In genomic region chr17:35822564-35822963, GRCm38 (mm10) we compare ENCODE assay signal across 8 mouse cellular contexts. TPM values are rescaled to one million over a fixed set of nuclear protein-coding genes. Genes with fewer than 3 reads are reported as not detected.
DNase-seq lines count a peak whose midpoint lies in the region; ATAC-seq and TF ChIP-seq lines count a peak whose summit lies in the region.

No protein-coding gene starts in this region.

- peak overlapping the region; percentile 73 for H3K4me3 ChIP-seq in gastrocnemius, adult 2 months
- H3K4me3 ChIP-seq in spleen, adult 2 months (ENCODE audit: extremely low read depth, insufficient read depth, insufficient read length): peak overlapping the region; percentile 77
- peak overlapping the region; percentile 64 for H3K4me3 ChIP-seq in limb, embryonic 12.5 days (replicated peaks)
- H3K4me3 ChIP-seq in stomach, embryonic 14.5 days (ENCODE audit: low read depth, low read length): peak overlapping the region; percentile 62

- under 1% methylated on average over 11 of the region's 11 CpGs for WGBS in spleen, adult 2 months
- WGBS in limb, embryonic 12.5 days: 3% methylated on average over 11 of the region's 11 CpGs
- 3% methylated on average over 11 of the region's 11 CpGs for WGBS in stomach, embryonic 14.5 days

- no peak for TF ChIP-seq POLR2A in spleen, adult 2 months (IDR thresholded peaks at IDR 0.05; ENCODE audit: low read depth, low read length)

- no peaks in the 10 kb centered on the region for H3K9me3 ChIP-seq in limb, embryonic 12.5 days
- H3K9me3 ChIP-seq in stomach, embryonic 14.5 days (ENCODE audit: control insufficient read depth, low read depth, low read length): no peaks in the 10 kb centered on the region

- peak overlapping the region; percentile 64; the same call in 1 of the 2 replicates for H3K9ac ChIP-seq in limb, embryonic 12.5 days (replicated peaks)
- 0 out of 2 replicates have a peak overlapping the region, but pooled peaks have one; percentile 53 for H3K9ac ChIP-seq in stomach, embryonic 14.5 days (replicated peaks; ENCODE audit: low read depth, low read length)

- no peak for DNase-seq in gastrocnemius, adult 2 months
- no peak for DNase-seq in gastrocnemius, postnatal 25 days
- no peak for DNase-seq in spleen, adult 2 months (ENCODE audit: low read depth in 1 of 2, low spot score in 2 of 2)
- no peak for DNase-seq in spleen, adult 12 weeks (ENCODE audit: low spot score)
- no peak for DNase-seq in layer of hippocampus, adult 8-10 months (ENCODE audit: low spot score in 2 of 2)
- no peak for DNase-seq in adrenal gland, postnatal 4 days (ENCODE audit: low spot score in 2 of 2)

- TF ChIP-seq CTCF in gastrocnemius, adult 2 months (IDR thresholded peaks at IDR 0.05): no peak
- TF ChIP-seq CTCF in spleen, adult 2 months (IDR thresholded peaks at IDR 0.05; ENCODE audit: extremely low read depth, insufficient read depth, insufficient read length, insufficient replicate concordance): no peak

- peak; percentile 0; the same call in 1 of the 2 replicates for ATAC-seq in limb, embryonic 12.5 days (ENCODE audit: insufficient number of reproducible peaks, insufficient read depth, low FRiP score, low TSS enrichment, low read depth)
- peak; percentile 0; the same call in 1 of the 2 replicates for ATAC-seq in stomach, embryonic 14.5 days (ENCODE audit: insufficient number of reproducible peaks, insufficient read depth, low FRiP score, low read depth)

- H3K4me1 ChIP-seq in spleen, adult 2 months (ENCODE audit: control insufficient read depth, insufficient read depth, insufficient read length): peaks cover 14% of the 10 kb centered on the region; the same call in 1 of the 2 replicates
- H3K4me1 ChIP-seq in limb, embryonic 12.5 days (replicated peaks): peaks cover 24% of the 10 kb centered on the region
- peaks cover 19% of the 10 kb centered on the region; the same call in 1 of the 2 replicates for H3K4me1 ChIP-seq in stomach, embryonic 14.5 days (ENCODE audit: control insufficient read depth, insufficient read depth, low read length)

- H3K27ac ChIP-seq in gastrocnemius, adult 2 months: peak overlapping the region; percentile 95
- peak overlapping the region; percentile 58 for H3K27ac ChIP-seq in spleen, adult 2 months (ENCODE audit: insufficient read depth, low read length)
- peak overlapping the region; percentile 89 for H3K27ac ChIP-seq in limb, embryonic 12.5 days
- peak overlapping the region; percentile 81; the same call in 1 of the 2 replicates for H3K27ac ChIP-seq in stomach, embryonic 14.5 days (ENCODE audit: low read length)

- peak overlapping the region; percentile 95 for H3K4me2 ChIP-seq in limb, embryonic 12.5 days
- H3K4me2 ChIP-seq in stomach, embryonic 14.5 days (replicated peaks; ENCODE audit: low read depth, low read length): peak overlapping the region; percentile 91

- 0 out of 2 replicates have a peak, but pooled peaks cover 1% of the 10 kb centered on the region for H3K36me3 ChIP-seq in spleen, adult 2 months (ENCODE audit: control insufficient read depth, insufficient read depth, low read length)
- H3K36me3 ChIP-seq in limb, embryonic 12.5 days: peaks cover 29% of the 10 kb centered on the region
- H3K36me3 ChIP-seq in stomach, embryonic 14.5 days (ENCODE audit: control insufficient read depth, insufficient read depth, low read length): peaks cover 12% of the 10 kb centered on the region; the same call in 1 of the 2 replicates

- H3K27me3 ChIP-seq in spleen, adult 2 months (ENCODE audit: control insufficient read depth, insufficient read depth, low read length): 0 out of 2 replicates have a peak, but pooled peaks cover 2% of the 10 kb centered on the region
- H3K27me3 ChIP-seq in limb, embryonic 12.5 days: peaks cover 4% of the 10 kb centered on the region; the same call in 1 of the 2 replicates
- no peaks in the 10 kb centered on the region for H3K27me3 ChIP-seq in stomach, embryonic 14.5 days (ENCODE audit: control insufficient read depth, insufficient read depth, low read length)

- intact Hi-C loops in gastrocnemius, adult 2 months (cut with DNase I): loop anchor here (2.0 to 10.0 kb wide), 2 partner anchors 84 to 162 kb away; partner anchors contain the start of gene Prr3

RNA-seq across cellular contexts. Expression of gene Flot1, which starts 0.5 kb away (rescaled TPM):
- total RNA-seq in gastrocnemius, adult 2 months (2021): 10 to 100 TPM; 45.4 to 50.9 TPM
- 10 to 100 TPM; 41.0 to 46.3 TPM for total RNA-seq in gastrocnemius, postnatal 25 days (2021)
- polyA plus RNA-seq in spleen, adult 2 months (2012; rRNA removed): 29.9 and 35.8 TPM in 2 replicates
- 45.8 and 45.9 TPM in 2 replicates for polyA plus RNA-seq in limb, embryonic 12.5 days (2016; fragmentation: Nextera tagmentation; extraction: Ambion mirVana)
- 42.8 and 44.2 TPM in 2 replicates for polyA plus RNA-seq in stomach, embryonic 14.5 days (2014; fragmentation: Nextera tagmentation; extraction: Ambion mirVana)
- total RNA-seq in layer of hippocampus, adult 8-10 months (2022): 100 to 1,000 TPM; 124 to 142 (median 137) TPM
- 10 to 100 TPM; 70.9 to 72.5 TPM for total RNA-seq in adrenal gland, postnatal 4 days (2021)

RNA-seq across cellular contexts. Expression of gene Ier3, which starts 1.1 kb away (rescaled TPM):
- 1 to 10 TPM; 4.4 to 8.6 TPM for total RNA-seq in gastrocnemius, adult 2 months (2021)
- 1 to 10 TPM; 4.0 to 4.5 TPM for total RNA-seq in gastrocnemius, postnatal 25 days (2021)
- polyA plus RNA-seq in spleen, adult 2 months (2012; rRNA removed): 3.7 and 5.1 TPM in 2 replicates
- 8.7 and 9.9 TPM in 2 replicates for polyA plus RNA-seq in limb, embryonic 12.5 days (2016; fragmentation: Nextera tagmentation; extraction: Ambion mirVana)
- polyA plus RNA-seq in stomach, embryonic 14.5 days (2014; fragmentation: Nextera tagmentation; extraction: Ambion mirVana): 3.7 and 5.4 TPM in 2 replicates
- total RNA-seq in layer of hippocampus, adult 8-10 months (2022): 10 to 100 TPM in 1 of 4 experiments, 1 to 10 TPM in 3; 4.9 to 11.0 (median 7.3) TPM
- total RNA-seq in adrenal gland, postnatal 4 days (2021): 10 to 100 TPM; 11.3 to 14.9 TPM

RNA-seq across cellular contexts. Expression of gene Tubb5, which starts 15.5 kb away (rescaled TPM):
- 10 to 100 TPM; 29.7 to 40.0 TPM for total RNA-seq in gastrocnemius, adult 2 months (2021)
- total RNA-seq in gastrocnemius, postnatal 25 days (2021): 10 to 100 TPM; 39.2 to 54.5 TPM
- 305 and 404 TPM in 2 replicates for polyA plus RNA-seq in spleen, adult 2 months (2012; rRNA removed)
- polyA plus RNA-seq in limb, embryonic 12.5 days (2016; fragmentation: Nextera tagmentation; extraction: Ambion mirVana): 1,183 and 1,215 TPM in 2 replicates
- 932 and 983 TPM in 2 replicates for polyA plus RNA-seq in stomach, embryonic 14.5 days (2014; fragmentation: Nextera tagmentation; extraction: Ambion mirVana)
- total RNA-seq in layer of hippocampus, adult 8-10 months (2022): 100 to 1,000 TPM; 339 to 357 (median 343) TPM
- 100 to 1,000 TPM; 553 to 648 TPM for total RNA-seq in adrenal gland, postnatal 4 days (2021)

RNA-seq across cellular contexts. Expression of gene Mdc1, which starts 18.8 kb away (rescaled TPM):
- 1 to 10 TPM; 3.6 to 4.4 TPM for total RNA-seq in gastrocnemius, adult 2 months (2021)
- total RNA-seq in gastrocnemius, postnatal 25 days (2021): 1 to 10 TPM; 3.7 to 5.2 TPM
- polyA plus RNA-seq in spleen, adult 2 months (2012; rRNA removed): 10.8 and 11.6 TPM in 2 replicates
- polyA plus RNA-seq in limb, embryonic 12.5 days (2016; fragmentation: Nextera tagmentation; extraction: Ambion mirVana): 16.9 and 19.4 TPM in 2 replicates
- 18.7 and 19.2 TPM in 2 replicates for polyA plus RNA-seq in stomach, embryonic 14.5 days (2014; fragmentation: Nextera tagmentation; extraction: Ambion mirVana)
- total RNA-seq in layer of hippocampus, adult 8-10 months (2022): 10 to 100 TPM; 16.9 to 20.1 (median 18.3) TPM
- 10 to 100 TPM; 28.2 to 35.6 TPM for total RNA-seq in adrenal gland, postnatal 4 days (2021)

RNA-seq across cellular contexts. Expression of gene Nrm, which starts 38.6 kb away (rescaled TPM):
- under 1 TPM; 0.82 to 0.86 TPM for total RNA-seq in gastrocnemius, adult 2 months (2021)
- total RNA-seq in gastrocnemius, postnatal 25 days (2021): 1 to 10 TPM in 1 of 2 experiments, under 1 TPM in 1; 0.74 to 1.6 TPM
- 58.5 and 84.2 TPM in 2 replicates for polyA plus RNA-seq in spleen, adult 2 months (2012; rRNA removed)
- 51.3 and 52.5 TPM in 2 replicates for polyA plus RNA-seq in limb, embryonic 12.5 days (2016; fragmentation: Nextera tagmentation; extraction: Ambion mirVana)
- polyA plus RNA-seq in stomach, embryonic 14.5 days (2014; fragmentation: Nextera tagmentation; extraction: Ambion mirVana): 65.3 and 67.1 TPM in 2 replicates
- 1 to 10 TPM; 1.8 to 3.7 (median 1.9) TPM for total RNA-seq in layer of hippocampus, adult 8-10 months (2022)
- 10 to 100 TPM; 25.8 to 27.1 TPM for total RNA-seq in adrenal gland, postnatal 4 days (2021)

Comparison
In these comparisons a context has a peak if more than half of its experiments do, and no peak if none do; other contexts are left out.
1. RNA of gene Tubb5, which starts 15.5 kb away (total RNA-seq): 553 to 648 TPM in adrenal gland, postnatal 4 days and 339 to 357 TPM in layer of hippocampus, adult 8-10 months; 39.2 to 54.5 TPM in gastrocnemius, postnatal 25 days and 29.7 to 40.0 TPM in gastrocnemius, adult 2 months; every median in the first group is over 4 times any median in the second.
2. Peak in every context shown above with its lines, with median percentiles within 50 percentile points of each other: H3K27ac ChIP-seq and H3K4me3 ChIP-seq.